Mouse (Mus musculus) kidney, adult 8-10 months (tissue): ENCODE measurements at regions not wholly inside any gene's neighbourhood (a gene's known extent, or its start where the extent isn't known, plus 50 kb on each side); places are given as distances from the start of the nearest gene placed in this dataset.

ENCODE experiments used
- DNase-seq, 2 experiments: peaks; one replicate each; pipeline ENCODE4 v3.0.0; 2022

GRCm38 (mm10) chr9:118326656-118327055, 151.4 kb upstream of the Eomes start:
- DNase-seq = no peak

GRCm38 (mm10) chr9:118327904-118328303, 150.1 kb upstream of the Eomes start:
- DNase-seq = no peak

- no peak for DNase-seq
These were observed 136.6 kb upstream of the Eomes start for GRCm38 (mm10) chr9:118341401-118341800.

- no peak for DNase-seq
These were observed 123.1 kb upstream of the Eomes start for GRCm38 (mm10) chr9:118354911-118355310.

GRCm38 (mm10) chr9:118357406-118357805, 120.6 kb upstream of the Eomes start:
- DNase-seq = no peak

GRCm38 (mm10) chr9:118363929-118364328, 114.1 kb upstream of the Eomes start:
- DNase-seq = no peak

GRCm38 (mm10) chr9:118365431-118365830, 112.6 kb upstream of the Eomes start:
- DNase-seq = no peak

- no peak for DNase-seq
These were observed 110.7 kb upstream of the Eomes start for GRCm38 (mm10) chr9:118367314-118367713.

GRCm38 (mm10) chr9:118370581-118370980, 107.4 kb upstream of the Eomes start:
- no peak for DNase-seq

GRCm38 (mm10) chr9:118374680-118375079, 103.3 kb upstream of the Eomes start:
- DNase-seq = no peak

GRCm38 (mm10) chr9:118379055-118379454, 99.0 kb upstream of the Eomes start:
- DNase-seq = no peak

- DNase-seq = no peak
These were observed 95.5 kb upstream of the Eomes start for GRCm38 (mm10) chr9:118382532-118382931.

GRCm38 (mm10) chr9:118384610-118385009, 93.4 kb upstream of the Eomes start:
- no peak for DNase-seq

GRCm38 (mm10) chr9:118387631-118388030, 90.4 kb upstream of the Eomes start:
- no peak for DNase-seq

GRCm38 (mm10) chr9:118389481-118390334, 88.3 kb upstream of the Eomes start:
- no peak for DNase-seq

GRCm38 (mm10) chr9:118390679-118391078, 87.3 kb upstream of the Eomes start:
- no peak for DNase-seq

- DNase-seq = no peak
These were observed 86.3 kb upstream of the Eomes start for GRCm38 (mm10) chr9:118391715-118392114.

GRCm38 (mm10) chr9:118392796-118393195, 85.2 kb upstream of the Eomes start:
- no peak for DNase-seq

GRCm38 (mm10) chr9:118393567-118393966, 84.4 kb upstream of the Eomes start:
- DNase-seq = no peak

- no peak for DNase-seq
These were observed 81.5 kb upstream of the Eomes start for GRCm38 (mm10) chr9:118396425-118397053.

GRCm38 (mm10) chr9:118400520-118400919, 77.5 kb upstream of the Eomes start:
- DNase-seq = no peak

GRCm38 (mm10) chr9:118401170-118401569, 76.8 kb upstream of the Eomes start:
- DNase-seq = no peak

GRCm38 (mm10) chr9:118404867-118405266, 73.1 kb upstream of the Eomes start:
- no peak for DNase-seq

GRCm38 (mm10) chr9:118405926-118406518, 72.0 kb upstream of the Eomes start:
- no peak for DNase-seq
